Mouse (Mus musculus) lung, postnatal 0 days (tissue): ENCODE results near the gene Pafah2.

Experiments
- CTCF ChIP-seq: IDR thresholded peaks from 2 replicates; pipeline ENCODE4 v1.5.1; 2016; ENCODE audit warnings: antibody characterized with exemption, mild to moderate bottlenecking
- EP300 ChIP-seq: IDR thresholded peaks from 2 replicates; pipeline ENCODE4 v1.6.1; 2016; ENCODE audit warnings: antibody characterized with exemption, mild to moderate bottlenecking, control low read depth

- TF ChIP-seq CTCF: no peak; the same call in 1 of the 2 replicates
- no peak for TF ChIP-seq EP300
These were observed 3.5 kb upstream of the Pafah2 start for GRCm38 (mm10) chr4:134392595-134392994.
